Mouse (Mus musculus): ENCODE results near the gene Dnph1.

Dnph1 gene

DNA sequence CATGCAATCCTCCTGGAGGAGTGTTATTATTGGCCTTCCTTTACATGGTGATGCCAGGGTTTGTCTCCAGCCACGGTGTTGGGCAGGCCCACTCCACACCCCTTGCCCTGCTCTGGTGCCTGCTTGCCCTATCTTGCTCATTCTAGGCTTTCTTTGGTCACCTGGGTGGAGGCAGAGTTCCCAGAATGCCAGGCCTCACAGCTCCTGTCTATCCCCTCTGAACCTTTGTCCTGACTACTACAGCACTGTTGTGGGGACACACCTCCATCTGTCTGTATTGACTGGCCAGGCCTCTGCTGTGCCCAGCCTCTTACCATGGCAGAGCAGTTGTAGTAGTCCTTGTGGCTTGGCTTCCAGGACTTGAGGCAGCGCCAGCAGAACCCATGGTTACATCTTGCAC lies 6.3 kb downstream of the Dnph1 start:
- DNase-seq (ENCODE audit: low read depth in 1 of 2, low spot score in 2 of 2), result no peak

- DNase-seq (ENCODE audit: low read depth in 1 of 2, low spot score in 2 of 2), result no peak
Measured at GRCm38 (mm10) chr17:46503847-46504638, 7.5 kb downstream of the Dnph1 start.

DNA sequence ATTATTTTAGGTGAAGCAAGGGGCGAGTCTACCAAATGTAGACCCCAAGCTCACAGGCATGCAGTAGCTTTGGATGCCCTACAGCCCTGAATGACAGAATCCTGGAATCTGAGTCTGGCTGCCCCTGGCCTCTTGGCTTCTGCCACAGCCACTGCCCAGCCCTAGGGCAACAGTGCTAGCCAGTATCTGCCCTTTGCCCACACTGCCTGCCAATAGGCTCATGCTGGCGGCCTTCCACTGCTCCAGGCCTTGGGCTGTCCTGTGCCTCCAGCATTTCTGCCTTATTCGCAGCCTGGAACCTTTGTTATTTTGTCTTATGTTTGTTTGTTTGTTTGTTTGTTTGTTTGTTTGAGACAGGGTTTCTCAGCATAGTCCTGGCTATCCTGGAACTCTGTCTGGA lies 9.1 kb downstream of the Dnph1 start:
- no peak for DNase-seq (ENCODE audit: low read depth in 1 of 2, low spot score in 2 of 2)

- DNase-seq (ENCODE audit: low read depth in 1 of 2, low spot score in 2 of 2), result no peak
Measured at GRCm38 (mm10) chr17:46511059-46511710, 14.7 kb downstream of the Dnph1 start.

- no peak for DNase-seq (ENCODE audit: low read depth in 1 of 2, low spot score in 2 of 2)
Measured at GRCm38 (mm10) chr17:46513329-46513728, 16.8 kb downstream of the Dnph1 start.

GRCm38 (mm10) chr17:46519971-46520370 lies 23.5 kb downstream of the Dnph1 start:
- DNase-seq (ENCODE audit: low read depth in 1 of 2, low spot score in 2 of 2), result no peak

GRCm38 (mm10) chr17:46520385-46520979 lies 24.0 kb downstream of the Dnph1 start:
- no peak for DNase-seq (ENCODE audit: low read depth in 1 of 2, low spot score in 2 of 2)

- no peak for DNase-seq (ENCODE audit: low read depth in 1 of 2, low spot score in 2 of 2)
Measured at GRCm38 (mm10) chr17:46521174-46521573, 24.7 kb downstream of the Dnph1 start.

GRCm38 (mm10) chr17:46521963-46522668 lies 25.6 kb downstream of the Dnph1 start:
- DNase-seq (ENCODE audit: low read depth in 1 of 2, low spot score in 2 of 2), result no peak

DNA sequence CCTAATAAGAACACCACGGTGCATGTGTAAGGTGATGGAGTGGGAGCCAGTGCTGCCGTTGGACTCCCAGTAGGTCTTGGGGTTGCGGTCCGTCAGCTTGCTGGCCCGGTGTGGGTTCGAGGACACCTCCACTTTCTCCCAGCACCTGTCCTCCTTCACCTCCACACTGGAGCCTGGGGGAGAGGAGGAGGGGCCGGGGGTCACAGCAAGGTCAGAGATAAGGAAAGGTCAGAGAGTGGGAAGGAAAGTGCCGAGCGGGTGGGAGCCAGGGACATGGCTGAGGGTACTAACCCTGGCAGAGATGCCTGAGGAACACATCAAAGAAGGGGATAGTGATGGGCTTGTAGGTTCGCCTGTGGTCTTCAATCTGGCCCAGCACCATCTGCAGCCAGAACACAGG lies 28.6 kb downstream of the Dnph1 start:
- DNase-seq (ENCODE audit: low read depth in 1 of 2, low spot score in 2 of 2), result no peak

GRCm38 (mm10) chr17:46525579-46526307 lies 29.2 kb downstream of the Dnph1 start:
- DNase-seq (ENCODE audit: low read depth in 1 of 2, low spot score in 2 of 2), result peak in 1 of 2 experiments; percentile 44

DNA sequence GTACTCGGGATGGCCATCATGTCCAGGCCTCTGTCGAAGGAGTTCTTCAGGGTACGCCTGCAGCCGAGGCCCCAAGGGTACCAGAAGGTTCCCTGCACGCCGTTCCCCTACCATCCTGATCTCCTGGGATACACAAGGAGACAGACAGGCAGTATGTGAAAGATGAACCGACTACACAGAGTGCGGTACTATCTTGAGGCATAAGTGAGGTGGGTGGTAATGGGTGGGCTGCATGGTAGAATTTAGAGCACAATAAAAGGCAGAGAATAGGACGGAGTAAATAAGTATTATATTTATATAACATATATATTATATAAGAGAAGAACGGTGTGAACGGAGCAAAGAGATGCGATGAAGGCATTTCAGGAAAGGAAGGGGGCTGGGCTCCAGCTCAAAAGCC lies 47.1 kb downstream of the Dnph1 start:
- no peak for DNase-seq (ENCODE audit: low read depth in 1 of 2, low spot score in 2 of 2)

DNA sequence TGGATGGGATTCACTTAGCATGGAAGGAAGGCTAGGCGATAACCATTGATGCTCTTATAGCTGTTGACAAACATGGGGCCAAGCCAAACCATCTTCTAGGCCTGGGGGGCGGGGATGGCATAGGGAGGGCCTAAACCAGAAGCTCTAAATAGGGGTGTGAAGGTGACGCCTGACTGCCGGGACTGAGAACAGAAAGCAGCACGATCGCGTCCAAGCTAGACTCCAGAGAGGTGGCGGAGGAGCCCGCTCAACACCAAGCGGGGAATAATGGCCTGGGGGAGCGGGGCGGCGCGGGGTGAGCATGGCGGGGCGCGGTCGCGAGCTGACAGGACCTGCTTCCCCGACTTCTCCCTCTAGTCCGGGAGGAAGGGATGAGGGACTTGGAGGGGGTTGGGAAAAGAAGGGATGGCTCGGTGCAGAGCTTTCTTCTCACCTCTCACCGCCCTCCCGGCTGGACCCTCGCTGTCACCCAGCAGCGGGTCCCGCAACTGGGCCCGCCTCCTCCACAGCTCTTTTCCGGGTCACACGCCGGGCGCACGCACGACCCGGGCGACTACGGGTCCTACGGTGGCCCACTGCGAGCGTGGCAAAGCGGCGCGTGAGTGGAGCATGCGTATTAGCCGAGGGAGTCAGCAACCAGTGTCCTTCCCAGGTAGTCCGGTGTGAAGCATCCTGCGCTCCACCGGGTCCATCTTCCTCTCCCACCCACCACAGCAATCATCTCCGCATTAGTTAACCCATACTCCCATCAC lies 49.5 kb downstream of the Dnph1 start, which contains the start of gene Cul9:
Cul9 (minus strand) TSS at position 576 of the 752 bp plus-strand sequence.
- no peak for DNase-seq (ENCODE audit: low read depth in 1 of 2, low spot score in 2 of 2)

DNA sequence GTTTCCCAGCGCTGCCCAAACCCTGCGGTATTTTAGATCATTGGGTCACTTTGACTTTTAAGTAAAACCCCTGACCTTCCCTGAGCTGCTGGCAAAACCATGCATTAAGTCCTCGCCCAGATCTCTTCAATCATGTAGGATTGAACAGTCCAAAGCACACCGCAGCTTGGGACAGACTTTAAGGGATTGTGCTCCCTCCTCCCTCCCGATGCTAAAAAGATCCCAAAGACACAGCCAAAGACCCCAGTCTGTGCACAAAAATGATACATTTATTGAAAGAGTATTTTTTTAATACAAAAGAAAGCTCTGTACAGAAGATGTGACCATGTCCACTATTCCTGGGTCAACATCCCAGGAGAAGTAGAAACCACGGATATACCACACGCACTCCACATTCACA lies 50.1 kb downstream of the Dnph1 start:
- no peak for DNase-seq (ENCODE audit: low read depth in 1 of 2, low spot score in 2 of 2)

GRCm38 (mm10) chr17:46546995-46547394 lies 50.5 kb downstream of the Dnph1 start:
- no peak for DNase-seq (ENCODE audit: low read depth in 1 of 2, low spot score in 2 of 2)

DNA sequence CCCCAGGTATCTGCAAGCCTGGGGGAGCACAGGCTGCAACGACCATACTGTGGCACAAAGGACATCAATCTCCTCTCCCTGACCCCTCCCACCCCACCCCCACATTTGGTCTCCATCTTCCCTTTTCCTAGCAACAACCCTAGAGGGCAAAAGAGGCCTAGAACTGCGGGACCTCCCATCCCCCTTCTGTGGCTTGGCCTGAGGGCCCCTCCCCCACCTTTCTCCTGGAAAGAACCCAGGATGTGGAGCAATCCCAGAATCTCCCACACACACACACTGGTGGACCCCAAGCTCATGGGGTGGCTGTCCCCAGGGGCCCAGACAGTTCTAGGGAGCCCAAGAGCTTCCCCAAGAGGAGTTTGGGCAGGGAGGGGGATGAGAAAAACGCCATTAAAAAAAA lies 51.4 kb downstream of the Dnph1 start:
- no peak for DNase-seq (ENCODE audit: low read depth in 1 of 2, low spot score in 2 of 2)

DNA sequence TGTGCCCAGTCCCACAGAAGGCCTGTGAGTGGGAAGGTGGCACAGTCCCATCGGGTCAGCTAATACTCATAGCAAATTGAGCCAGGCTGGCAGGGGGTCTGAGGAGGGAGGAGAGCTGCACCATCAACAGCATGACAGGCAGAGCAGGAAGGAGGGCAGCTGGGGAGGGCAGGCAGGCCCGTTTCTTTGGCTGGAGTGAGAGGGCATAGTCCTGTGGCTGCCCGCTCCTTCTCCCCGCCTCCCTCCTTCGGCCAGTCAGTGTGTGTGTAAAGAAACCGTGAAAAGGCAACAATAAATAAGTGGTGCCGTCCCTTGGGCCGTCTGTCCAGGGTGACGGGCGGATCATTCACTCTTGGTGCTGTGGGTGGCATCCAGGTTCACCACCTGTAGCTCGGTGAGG lies 52.2 kb downstream of the Dnph1 start:
- no peak for DNase-seq (ENCODE audit: low read depth in 1 of 2, low spot score in 2 of 2)

DNA sequence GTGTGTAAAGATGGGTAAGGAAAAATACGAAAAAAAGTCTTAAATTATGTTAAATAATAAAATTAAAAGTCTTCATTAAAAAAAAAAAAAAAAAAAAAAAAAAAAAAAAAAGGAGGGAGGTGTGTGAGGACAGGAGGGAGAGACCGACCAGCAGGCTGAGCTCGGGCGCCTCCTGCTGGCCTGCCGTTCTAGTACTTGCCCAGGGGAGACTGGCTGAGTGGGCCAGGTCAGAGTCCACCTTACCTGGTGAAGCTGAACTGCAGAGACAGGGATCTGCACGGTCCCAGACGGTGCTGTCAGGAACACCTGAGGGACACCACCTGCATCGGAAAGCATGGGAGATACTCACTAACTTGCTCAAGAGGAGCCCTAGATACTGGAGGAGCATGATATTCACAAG lies 52.7 kb downstream of the Dnph1 start:
- no peak for DNase-seq (ENCODE audit: low read depth in 1 of 2, low spot score in 2 of 2)

All from monocyte, adult 2 months (primary cell).